Mouse (Mus musculus) mouse embryonic stem cell (cell line): ENCODE results near the gene Psmb11.

Experiments used
- in situ Hi-C, 2 experiments: fragments of 300-500 bp; cut with MboI; formaldehyde crosslinking; loops; 1 replicate in 1 of 2; 3 replicates in 1 of 2; pipeline ENCODE4 v1.14.3; 2019 to 2020; ENCODE audit warnings: low sequenced_read_pairs in 2 of 2, low pct_unique_long_range_greater_than_20kb in 1 of 2, mixed read lengths in 1 of 2; ENCODE audit not compliant: unreplicated experiment in 1 of 2

Gene Psmb11

DNA sequence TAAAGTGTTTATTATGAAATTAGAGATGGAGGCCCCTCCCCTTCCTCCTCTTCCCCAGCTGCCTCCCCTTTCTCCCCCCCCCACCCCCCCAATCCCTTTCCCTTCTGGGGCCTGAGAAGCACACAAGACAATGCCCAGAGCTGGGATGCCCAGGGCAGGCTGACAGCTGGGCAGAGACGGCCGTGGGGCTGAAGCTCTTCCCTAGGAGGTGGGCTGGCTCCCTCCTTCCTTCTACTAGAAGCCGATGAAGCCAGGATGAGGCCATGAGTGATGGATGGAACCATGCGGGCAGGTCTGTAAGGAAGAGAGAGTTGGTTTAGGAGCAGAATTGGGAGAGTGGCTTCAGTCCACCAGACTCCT, 10.0 kb downstream of the Psmb11 start:
- in situ Hi-C loops: loop anchor here in 1 of 2 experiments (25.0 kb wide), 1 partner anchor 394 kb away; no protein-coding TSS in a partner anchor

DNA sequence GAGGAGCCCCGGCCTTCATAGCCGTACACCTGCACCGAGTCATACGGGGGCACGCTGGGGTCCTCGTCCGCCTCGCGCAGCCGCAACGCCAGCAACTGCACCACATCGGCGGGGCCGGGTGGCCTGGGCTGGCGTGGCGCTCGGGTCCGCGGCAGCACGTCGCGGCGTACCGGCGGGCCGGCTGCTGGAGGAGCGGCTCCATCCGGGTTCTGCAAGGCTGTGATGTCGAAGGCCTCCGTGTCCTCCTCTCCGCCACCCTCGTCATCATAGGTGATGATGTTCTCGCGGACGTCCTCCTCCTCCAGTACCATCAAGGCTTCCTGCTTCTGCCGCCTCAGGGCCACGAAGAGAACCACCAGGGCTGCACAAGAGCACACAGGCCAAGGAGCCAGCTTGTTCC, 11.0 kb downstream of the Psmb11 start:
- in situ Hi-C loops: loop anchor here in 1 of 2 experiments (25.0 kb wide), 1 partner anchor 395 kb away; no protein-coding TSS in a partner anchor

DNA sequence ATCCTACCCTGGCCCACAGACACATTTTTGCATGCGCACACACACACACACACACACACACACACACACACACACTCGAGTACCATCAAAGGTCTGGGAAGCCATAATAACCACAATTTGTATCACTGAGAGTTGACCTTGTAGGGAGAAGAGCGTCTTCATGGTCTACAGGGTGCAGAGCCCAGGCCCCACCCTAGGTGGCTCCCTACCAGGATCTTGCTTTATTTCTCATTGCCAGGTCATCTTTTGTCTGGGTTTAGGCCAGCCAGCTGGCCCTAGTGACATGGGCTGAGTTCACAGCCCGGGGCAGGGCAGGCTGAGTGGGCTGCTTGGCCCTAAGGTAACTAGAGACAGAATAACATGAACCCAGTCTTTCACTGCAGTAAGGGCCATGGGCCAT, 12.9 kb downstream of the Psmb11 start:
- in situ Hi-C loops: loop anchor here in 1 of 2 experiments (25.0 kb wide), 1 partner anchor 397 kb away; no protein-coding TSS in a partner anchor

DNA sequence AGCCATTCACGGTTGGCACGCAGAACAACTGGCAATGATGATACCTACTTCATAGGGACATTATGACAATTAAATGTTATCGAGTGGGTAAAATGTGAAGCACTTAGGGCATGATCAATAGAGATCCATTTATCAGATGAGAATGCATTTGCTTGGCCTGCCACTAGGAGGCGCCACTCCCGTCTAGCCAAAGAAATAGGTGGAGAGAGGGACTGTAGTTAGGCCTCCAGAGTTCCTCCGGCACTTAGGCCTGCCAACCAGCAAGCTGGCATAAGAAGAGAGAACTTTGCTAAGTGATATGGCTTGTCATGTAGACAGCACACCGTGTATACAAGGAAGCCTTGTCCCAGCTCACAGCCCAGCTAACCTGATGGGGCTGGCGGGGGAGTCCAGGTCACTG, 15.7 kb downstream of the Psmb11 start:
- in situ Hi-C loops: loop anchor here in 1 of 2 experiments (25.0 kb wide), 1 partner anchor 400 kb away; no protein-coding TSS in a partner anchor

DNA sequence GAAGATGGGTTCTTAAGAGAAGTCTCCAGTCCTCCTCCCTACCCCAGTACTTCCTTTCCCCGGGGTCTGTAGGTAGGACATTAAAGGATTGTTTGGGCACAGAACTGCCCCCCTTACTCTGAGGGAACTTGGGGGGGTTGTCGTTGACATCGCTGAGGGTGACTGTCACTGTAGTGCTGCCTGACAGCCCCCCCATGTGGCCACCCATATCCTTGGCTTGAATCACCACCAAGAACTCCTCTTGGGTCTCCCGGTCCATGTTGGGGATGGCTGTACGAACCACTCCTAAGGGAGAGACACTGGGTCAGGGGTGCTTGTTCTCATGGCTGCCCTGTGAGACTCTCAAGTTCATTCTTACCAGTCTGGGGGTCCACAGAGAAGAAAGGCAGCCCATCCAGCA, 17.0 kb downstream of the Psmb11 start:
- in situ Hi-C loops: loop anchor here in 1 of 2 experiments (25.0 kb wide), 1 partner anchor 401 kb away; no protein-coding TSS in a partner anchor

DNA sequence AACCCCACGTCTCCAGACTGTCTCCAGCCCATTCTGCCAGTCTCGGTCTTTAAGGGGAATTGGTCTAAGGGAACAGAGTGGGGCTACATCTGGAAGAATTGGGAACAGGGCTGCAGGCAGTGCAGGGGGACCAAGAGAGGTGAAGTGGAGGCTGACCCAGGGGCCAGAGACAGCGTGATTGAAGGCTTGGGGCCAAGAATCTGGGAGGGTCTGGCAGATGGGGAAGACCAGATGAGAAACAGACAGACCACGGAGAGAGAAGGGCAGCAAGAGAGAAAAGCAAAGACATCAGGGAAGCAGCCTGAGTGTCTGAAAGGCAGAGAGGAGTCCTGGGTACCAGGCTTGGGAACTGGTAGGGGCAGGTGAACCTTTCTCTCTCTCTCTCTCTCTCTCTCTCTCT, 18.9 kb downstream of the Psmb11 start:
- in situ Hi-C loops: loop anchor here in 1 of 2 experiments (25.0 kb wide), 1 partner anchor 403 kb away; no protein-coding TSS in a partner anchor

DNA sequence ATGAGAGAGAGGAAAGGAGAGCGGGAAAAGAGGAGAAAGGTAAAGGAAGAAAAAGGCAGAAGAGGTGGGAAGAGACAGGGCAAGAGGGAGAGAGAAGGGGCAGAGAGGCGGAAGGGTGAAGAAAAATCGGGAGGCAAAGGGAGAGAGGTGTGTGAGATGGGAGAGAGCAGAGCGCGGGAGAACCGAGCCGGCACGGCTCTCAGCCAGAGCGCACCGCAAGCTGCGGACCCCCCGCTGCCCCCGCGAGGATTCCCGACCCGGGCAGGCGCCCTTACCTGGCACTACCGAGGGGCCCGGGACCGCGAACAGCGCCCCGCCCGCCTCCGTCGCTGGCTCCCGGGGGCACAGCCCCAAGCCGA, 19.7 kb downstream of the Psmb11 start, which contains the start of gene Gm17606:
Gm17606 (plus strand) TSS at position 7 of the 359 bp plus-strand sequence.
- in situ Hi-C loops: loop anchor here in 1 of 2 experiments (25.0 kb wide), 1 partner anchor 404 kb away; no protein-coding TSS in a partner anchor

DNA sequence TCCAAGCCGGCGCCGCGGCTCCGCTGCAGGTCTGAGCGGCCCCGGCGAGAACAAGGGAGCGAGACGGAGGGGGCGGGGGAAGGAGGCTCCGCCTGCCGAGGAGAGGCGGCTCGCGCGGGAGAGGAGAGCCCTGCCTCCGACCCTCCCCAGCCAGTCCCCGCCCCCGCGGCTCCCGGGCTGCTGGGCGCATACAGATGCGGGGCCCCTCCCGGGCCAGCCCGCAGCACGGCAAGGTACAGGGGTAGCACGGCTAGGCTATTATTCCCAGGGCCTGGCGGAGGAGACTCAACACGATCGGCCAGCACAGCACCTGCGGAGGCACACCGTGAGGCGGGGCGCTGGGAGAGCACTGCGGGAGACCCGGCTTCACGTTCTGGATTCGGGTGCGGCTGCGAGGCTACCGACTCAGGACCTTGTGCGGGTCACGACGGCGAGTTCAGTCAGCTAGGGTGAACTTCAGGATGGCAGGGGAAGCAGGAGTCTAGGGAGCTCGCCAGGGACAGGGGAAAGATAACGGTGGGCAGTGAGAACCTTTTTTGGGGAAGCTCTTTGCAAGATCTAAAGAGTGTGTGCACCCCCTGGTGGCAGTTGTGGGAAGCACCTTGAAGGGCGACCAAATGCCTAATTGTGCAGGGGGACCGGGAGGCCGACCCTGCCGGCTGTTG, 20.2 kb downstream of the Psmb11 start, which contains the start of gene Cdh24:
Cdh24 (minus strand) TSS at position 60 of the 665 bp plus-strand sequence.
- in situ Hi-C loops: loop anchor here in 1 of 2 experiments (25.0 kb wide), 1 partner anchor 404 kb away; no protein-coding TSS in a partner anchor

DNA sequence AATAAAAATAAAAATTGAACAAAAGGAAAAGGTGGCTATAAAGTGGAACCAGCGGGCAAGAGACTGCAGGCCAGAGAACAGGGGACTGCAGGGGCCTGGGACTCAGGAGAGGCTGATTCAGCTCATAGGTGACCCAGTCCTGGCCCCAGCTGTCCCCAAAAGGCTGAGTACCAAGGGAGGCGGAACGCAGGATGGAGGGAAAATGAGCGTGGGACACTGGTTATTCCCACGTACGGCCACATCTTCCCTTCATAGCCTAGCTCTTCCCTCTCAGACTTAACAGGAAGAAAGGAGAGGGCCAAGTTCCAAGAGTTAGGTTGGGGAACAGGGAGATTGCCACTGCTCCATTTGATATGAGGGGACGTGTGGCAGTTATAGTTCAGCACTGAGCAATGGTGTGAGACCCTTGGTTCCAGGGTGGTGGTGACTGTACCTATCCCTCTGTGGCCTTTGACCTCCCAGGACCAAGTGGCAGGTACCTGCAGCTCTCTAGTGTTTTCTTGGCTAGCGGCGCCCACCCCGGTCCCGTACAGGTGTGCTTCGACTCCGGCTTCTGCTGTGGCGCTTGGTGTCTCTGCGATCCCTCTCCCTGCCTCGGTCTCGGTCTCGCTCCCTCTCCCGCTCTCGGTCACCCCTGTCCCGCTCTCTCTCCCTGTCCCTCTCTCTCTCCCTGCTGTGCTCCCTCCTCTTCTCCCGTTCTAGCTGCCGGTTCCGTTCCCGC, 21.2 kb downstream of the Psmb11 start:
- in situ Hi-C loops: loop anchor here in 1 of 2 experiments (25.0 kb wide), 1 partner anchor 405 kb away; no protein-coding TSS in a partner anchor

DNA sequence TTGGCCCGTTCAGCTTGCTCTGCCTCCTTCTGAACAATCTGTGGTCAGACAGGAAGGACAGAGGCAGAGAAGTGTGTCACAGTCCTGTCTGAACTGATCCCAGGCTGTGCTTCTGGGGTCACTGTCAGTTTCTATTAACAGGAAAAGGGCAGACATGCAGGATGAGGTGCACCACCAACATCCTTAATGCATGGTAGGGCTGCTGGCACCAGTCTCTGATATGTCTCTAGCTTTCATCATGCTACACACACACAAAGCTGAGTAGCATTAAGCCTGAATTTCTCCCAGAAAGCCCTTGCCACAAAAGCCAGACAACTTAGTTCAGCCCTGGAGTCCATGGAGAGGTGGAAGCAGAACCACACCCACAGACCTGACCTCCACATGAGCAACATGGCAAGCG, 21.8 kb downstream of the Psmb11 start:
- in situ Hi-C loops: loop anchor here in 1 of 2 experiments (25.0 kb wide), 1 partner anchor 406 kb away; no protein-coding TSS in a partner anchor

DNA sequence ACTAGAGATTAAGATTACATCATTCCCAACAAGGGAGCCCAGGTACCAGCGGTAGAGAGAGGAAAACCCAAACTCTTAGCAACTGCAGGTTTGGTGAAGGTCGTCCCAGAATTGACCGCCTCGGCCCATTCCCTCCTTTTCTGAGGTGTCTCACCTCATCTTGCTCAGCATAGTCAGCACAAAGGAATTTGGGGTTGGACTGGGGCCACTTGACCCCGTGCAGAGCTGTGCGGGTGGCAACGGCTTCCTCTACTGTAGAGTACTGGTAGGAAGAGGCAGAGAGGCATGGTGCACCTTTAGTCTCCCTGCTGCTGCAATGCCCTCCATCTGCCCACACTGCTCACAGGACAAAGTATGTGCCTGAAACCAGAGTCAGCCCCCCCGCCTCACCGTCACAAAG, 23.1 kb downstream of the Psmb11 start:
- in situ Hi-C loops: loop anchor here in 1 of 2 experiments (25.0 kb wide), 1 partner anchor 407 kb away; no protein-coding TSS in a partner anchor

DNA sequence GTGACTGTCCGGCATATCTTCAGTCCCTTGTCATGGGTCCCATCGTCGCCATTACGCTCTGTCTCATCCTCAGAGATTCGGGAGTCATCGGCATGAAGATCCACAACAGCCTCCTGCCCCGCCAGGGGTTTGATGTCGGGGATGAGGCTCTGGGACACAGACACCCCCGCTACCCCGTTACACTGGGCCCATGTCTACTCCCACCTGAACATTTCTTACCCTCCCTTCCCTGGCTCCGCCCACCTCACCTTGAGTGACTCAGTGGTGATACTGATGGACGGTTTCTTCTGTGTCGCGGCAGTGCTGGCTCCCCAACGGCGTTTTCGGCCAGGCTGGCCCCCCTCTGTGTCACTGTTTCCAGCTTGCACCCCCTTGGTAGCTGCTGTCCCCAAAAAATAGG, 25.2 kb downstream of the Psmb11 start:
- in situ Hi-C loops: loop anchor here in 1 of 2 experiments (25.0 kb wide), 1 partner anchor 409 kb away; no protein-coding TSS in a partner anchor

DNA sequence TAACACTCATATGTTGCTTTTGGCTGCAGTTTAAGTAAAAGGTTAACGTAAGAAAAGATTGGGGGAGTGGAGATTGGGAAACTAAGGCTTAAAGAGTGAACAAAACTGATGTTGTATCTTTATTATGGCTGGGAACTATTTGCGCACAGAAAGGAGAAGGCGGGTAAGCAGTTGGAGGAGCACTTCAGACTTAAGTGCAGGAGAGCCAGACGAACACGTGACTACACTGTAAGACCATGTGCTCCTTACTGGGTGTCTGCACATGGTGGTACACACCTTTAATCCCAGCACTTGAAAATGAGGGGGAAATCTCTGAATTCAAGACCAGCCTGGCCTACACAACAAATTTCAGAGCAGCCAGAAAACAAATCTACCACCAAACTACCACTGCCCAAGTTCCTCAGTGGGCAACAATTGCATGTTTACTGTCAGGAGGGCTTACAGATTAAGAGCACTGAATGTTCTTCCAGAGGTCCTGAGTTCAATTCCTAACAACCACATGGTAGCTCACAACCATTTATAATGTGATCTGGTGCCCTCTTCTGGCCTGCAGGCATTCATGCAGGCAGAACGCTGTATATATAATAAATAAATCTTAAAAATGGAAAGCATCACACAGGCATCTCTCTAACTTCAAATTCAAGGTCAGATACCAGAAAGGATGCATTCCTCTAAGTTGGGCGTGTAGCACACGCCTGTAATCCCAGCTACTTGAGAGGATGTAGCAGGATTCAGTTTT, 25.8 kb downstream of the Psmb11 start:
- in situ Hi-C loops: loop anchor here in 1 of 2 experiments (25.0 kb wide), 1 partner anchor 410 kb away; no protein-coding TSS in a partner anchor

DNA sequence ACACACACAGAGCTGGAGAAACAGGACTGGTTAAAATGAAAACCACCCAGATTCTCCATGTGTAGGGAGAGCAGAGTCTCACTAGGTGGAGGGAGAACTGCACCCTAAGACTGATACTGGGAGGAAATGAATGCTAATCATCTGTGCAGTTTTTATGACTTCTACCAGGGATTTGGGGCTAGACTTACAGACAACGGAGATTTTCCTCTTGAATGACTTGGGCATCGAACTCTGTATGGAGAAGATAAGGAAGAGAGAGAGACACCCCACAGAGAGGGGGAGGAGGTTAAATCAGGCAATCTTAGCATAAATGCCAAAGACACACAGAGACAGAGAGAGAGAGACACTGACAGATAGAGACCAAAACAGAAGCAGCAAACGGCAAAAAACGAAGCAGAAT, 26.7 kb downstream of the Psmb11 start:
- in situ Hi-C loops: loop anchor here in 1 of 2 experiments (25.0 kb wide), 1 partner anchor 411 kb away; no protein-coding TSS in a partner anchor

DNA sequence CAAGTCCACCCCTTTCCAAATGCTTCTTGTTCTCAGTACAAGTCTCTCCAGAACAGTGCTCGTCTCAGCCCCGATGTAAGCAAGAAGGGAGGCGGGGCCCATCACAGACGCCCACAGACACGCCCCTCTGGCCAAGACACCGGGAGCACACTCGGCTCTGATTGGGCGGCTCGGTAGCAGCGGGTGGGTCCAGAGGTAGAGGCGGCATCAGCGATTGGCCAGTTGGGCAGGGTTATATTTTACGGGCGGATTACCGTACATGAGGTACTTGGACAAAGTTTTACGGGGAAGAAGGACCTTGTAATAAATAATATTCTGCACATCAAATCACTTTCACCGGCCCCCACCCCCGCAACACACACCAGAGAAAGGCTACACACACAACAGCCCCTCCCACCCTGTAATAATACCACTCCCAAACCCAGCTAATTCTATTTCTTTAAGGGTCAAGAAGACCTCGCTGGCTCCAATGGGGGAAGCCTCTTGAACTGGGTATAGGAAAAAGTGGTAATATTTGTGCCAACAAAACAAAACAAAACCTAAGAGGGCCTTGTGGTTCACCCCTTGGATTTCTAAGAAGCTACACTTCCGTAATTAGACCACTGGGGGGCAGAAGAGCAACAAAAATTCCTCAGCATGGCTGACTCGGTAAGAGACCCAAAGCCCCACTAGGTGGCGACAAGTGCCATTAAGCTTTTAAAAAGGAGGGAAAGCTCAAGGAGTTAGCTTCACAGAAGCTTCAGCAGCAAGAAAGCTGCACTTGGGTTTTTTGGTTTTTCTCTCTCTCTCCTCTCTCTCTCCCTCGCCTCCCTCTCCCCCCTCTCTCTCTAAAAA, 29.6 kb downstream of the Psmb11 start:
- in situ Hi-C loops: no loop called here

DNA sequence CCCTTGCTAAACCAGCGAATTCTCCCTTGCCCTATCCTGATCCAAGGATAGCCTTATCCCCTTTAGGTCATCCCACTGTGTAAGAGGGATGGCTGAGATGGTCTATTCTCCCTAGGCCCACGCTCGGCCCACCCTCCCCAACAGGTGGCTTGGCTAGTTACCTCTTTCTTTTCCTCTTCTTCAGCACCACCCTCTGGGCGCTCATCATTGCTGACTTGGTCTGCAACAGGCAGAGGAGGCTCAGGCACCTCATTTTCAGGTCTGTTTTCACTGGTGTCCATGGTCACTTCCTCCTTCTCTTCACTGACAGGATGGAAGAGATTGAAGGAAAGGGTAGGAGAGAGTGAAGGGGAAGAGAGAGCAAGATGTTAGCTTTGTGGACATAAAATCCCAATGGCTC, 30.3 kb downstream of the Psmb11 start:
- in situ Hi-C loops: no loop called here

DNA sequence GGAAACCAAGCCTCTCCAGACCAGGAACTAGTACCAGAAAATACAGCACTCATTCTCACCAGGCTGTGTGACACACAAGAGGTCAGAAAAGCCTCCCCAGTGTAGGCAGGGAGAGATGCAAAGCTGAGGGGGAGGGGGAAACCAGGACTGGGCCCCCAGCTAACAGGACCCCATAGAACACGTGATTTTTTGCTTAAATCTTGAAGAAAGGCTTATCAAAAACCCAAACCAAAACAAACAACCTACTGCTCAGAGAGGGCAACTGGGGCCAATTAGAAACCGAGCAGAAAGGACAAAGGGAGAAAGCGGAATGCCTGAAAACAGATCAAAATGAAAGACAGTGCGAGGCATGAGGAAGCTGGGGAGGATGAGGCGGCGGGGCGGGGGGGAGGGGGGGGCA, 31.6 kb downstream of the Psmb11 start:
- in situ Hi-C loops: no loop called here
